9 mouse cellular contexts compared by ENCODE assay signal in genomic region chr10:94037196-94037595, GRCm38 (mm10). TPM values are rescaled to one million over a fixed set of nuclear protein-coding genes. Genes with fewer than 3 reads are reported as not detected.
DNase-seq lines count a peak whose midpoint lies in the region; ATAC-seq and TF ChIP-seq lines count a peak whose summit lies in the region.
"Had no signal": no experiment of that assay in that cellular context is flagged by ENCODE, and none has a peak within 500 bp of the region (broad histone marks: within the 10 kb centered on the region; RNA-seq: fewer than 3 reads in every experiment).

No protein-coding gene starts in this region.

- ATAC-seq in heart, embryonic 14.5 days (ENCODE audit: insufficient number of reproducible peaks, insufficient read depth, low FRiP score, low read depth) = no peak
- ATAC-seq in hindbrain, embryonic 14.5 days (ENCODE audit: low FRiP score) = no peak
- ATAC-seq in midbrain, embryonic 12.5 days (ENCODE audit: low FRiP score, low read depth) = no peak

- H3K27me3 ChIP-seq in heart, embryonic 14.5 days (ENCODE audit: control insufficient read depth, insufficient read depth, low read length) = no peaks in the 10 kb centered on the region
- no peaks in the 10 kb centered on the region for H3K27me3 ChIP-seq in MEL (ENCODE audit: control insufficient read depth in 1 of 2, insufficient read depth in 2 of 2, low read length in 2 of 2)
- H3K27me3 ChIP-seq in hindbrain, embryonic 14.5 days (ENCODE audit: control insufficient read depth, insufficient read depth, low read length) = no peaks in the 10 kb centered on the region
- no peaks in the 10 kb centered on the region for H3K27me3 ChIP-seq in midbrain, embryonic 12.5 days

- peak overlapping the region in 1 of 2 experiments; percentile 97; a peak in 2 of 4 replicates for H3K4me3 ChIP-seq in heart, embryonic 14.5 days (ENCODE audit: control insufficient read depth in 1 of 2, insufficient read depth in 1 of 2, low read depth in 1 of 2, low read length in 2 of 2)
- H3K4me3 ChIP-seq in MEL (ENCODE audit: control insufficient read depth in 1 of 2, insufficient read depth in 1 of 2, low read depth in 2 of 2, low read length in 2 of 2) = peak overlapping the region in 1 of 2 experiments; percentile 88; a peak in 2 of 4 replicates
- H3K4me3 ChIP-seq in hindbrain, embryonic 14.5 days (replicated peaks; ENCODE audit: low read length) = peak overlapping the region; percentile 89
- H3K4me3 ChIP-seq in midbrain, embryonic 12.5 days = no peak overlapping the region

- no peak for TF ChIP-seq RAD21 in MEL (IDR thresholded peaks at IDR 0.05; ENCODE audit: low read depth, low read length)

- H3K27ac ChIP-seq in heart, embryonic 14.5 days (replicated peaks in 1 of 2; ENCODE audit: control insufficient read depth in 1 of 2, insufficient read depth in 1 of 2, low read depth in 2 of 2, low read length in 2 of 2) = no peak overlapping the region
- H3K27ac ChIP-seq in MEL (ENCODE audit: control insufficient read depth, low read depth, low read length) = no peak overlapping the region
- no peak overlapping the region for H3K27ac ChIP-seq in hindbrain, embryonic 14.5 days
- no peak overlapping the region for H3K27ac ChIP-seq in midbrain, embryonic 12.5 days (replicated peaks)

- H3K9me3 ChIP-seq in heart, embryonic 14.5 days (ENCODE audit: control insufficient read depth, low read length) = no peaks in the 10 kb centered on the region
- no peaks in the 10 kb centered on the region for H3K9me3 ChIP-seq in MEL (replicated peaks; ENCODE audit: insufficient read depth, low read length)
- no peaks in the 10 kb centered on the region for H3K9me3 ChIP-seq in hindbrain, embryonic 14.5 days (ENCODE audit: control insufficient read depth, low read length)
- H3K9me3 ChIP-seq in midbrain, embryonic 12.5 days = no peaks in the 10 kb centered on the region

- peaks cover 0 to 16% of the 10 kb centered on the region in 2 experiments; a peak in 3 of 4 replicates for H3K4me1 ChIP-seq in heart, embryonic 14.5 days (ENCODE audit: control insufficient read depth in 2 of 2, insufficient read depth in 2 of 2, low read length in 2 of 2)
- peaks cover 9 to 11% of the 10 kb centered on the region in 2 experiments for H3K4me1 ChIP-seq in MEL (ENCODE audit: control insufficient read depth in 1 of 2, insufficient read depth in 2 of 2, low read length in 2 of 2)
- peaks cover 20% of the 10 kb centered on the region for H3K4me1 ChIP-seq in hindbrain, embryonic 14.5 days (replicated peaks; ENCODE audit: control insufficient read depth, insufficient read depth, low read length)
- peaks cover 24% of the 10 kb centered on the region for H3K4me1 ChIP-seq in midbrain, embryonic 12.5 days

- 59% methylated on average over 9 of the region's 9 CpGs for WGBS in heart, embryonic 14.5 days
- 46% methylated on average over 9 of the region's 9 CpGs for WGBS in hindbrain, embryonic 14.5 days
- 40% methylated on average over 9 of the region's 9 CpGs for WGBS in midbrain, embryonic 12.5 days

- no peak for TF ChIP-seq CTCF in MEL (IDR thresholded peaks at IDR 0.05 in 2 of 3, conservative IDR thresholded peaks at IDR 0.05 in 1 of 3; ENCODE audit: control insufficient read depth in 1 of 3, insufficient read depth in 1 of 3, low read depth in 2 of 3, low read length in 3 of 3, poor library complexity in 1 of 3, severe bottlenecking in 1 of 3)

- H3K4me2 ChIP-seq in heart, embryonic 14.5 days (ENCODE audit: low read length) = peak overlapping the region; percentile 80
- peak overlapping the region; percentile 76 for H3K4me2 ChIP-seq in hindbrain, embryonic 14.5 days (replicated peaks)
- peak overlapping the region; percentile 68 for H3K4me2 ChIP-seq in midbrain, embryonic 12.5 days (replicated peaks)

- no peaks in the 10 kb centered on the region for H3K36me3 ChIP-seq in heart, embryonic 14.5 days (ENCODE audit: control insufficient read depth, insufficient read depth, low read length)
- H3K36me3 ChIP-seq in MEL (ENCODE audit: control insufficient read depth in 1 of 2, insufficient read depth in 2 of 2, low read length in 2 of 2) = peaks cover 0 to 18% of the 10 kb centered on the region in 2 experiments; a peak in 2 of 4 replicates
- no peaks in the 10 kb centered on the region for H3K36me3 ChIP-seq in hindbrain, embryonic 14.5 days (replicated peaks; ENCODE audit: control insufficient read depth, insufficient read depth)
- no peaks in the 10 kb centered on the region for H3K36me3 ChIP-seq in midbrain, embryonic 12.5 days

- H3K79me2 ChIP-seq in MEL (ENCODE audit: control insufficient read depth, insufficient read depth, low read length, poor library complexity) = peaks cover 22% of the 10 kb centered on the region

- H3K9ac ChIP-seq in heart, embryonic 14.5 days (ENCODE audit: low read length) = no peak overlapping the region
- H3K9ac ChIP-seq in MEL (ENCODE audit: control insufficient read depth, low read depth, low read length, poor library complexity, severe bottlenecking) = no peak overlapping the region; the same call in 1 of the 2 replicates
- no peak overlapping the region for H3K9ac ChIP-seq in hindbrain, embryonic 14.5 days
- H3K9ac ChIP-seq in midbrain, embryonic 12.5 days (replicated peaks) = no peak overlapping the region

- no peak for DNase-seq in heart, adult 18-20 months
- DNase-seq in MEL (ENCODE audit: low read depth, low spot score) = peak; percentile 18
- no peak for DNase-seq in hindbrain, embryonic 14.5 days (ENCODE audit: low spot score)
- DNase-seq in cerebellum, postnatal 10 days = no peak
- no peak for DNase-seq in frontal cortex, postnatal 14 days (ENCODE audit: low spot score in 2 of 2)
- DNase-seq in cerebellum, adult 11-12 months = no peak
- DNase-seq: lung, postnatal 4 days had no signal

- TF ChIP-seq POLR2A in MEL (IDR thresholded peaks at IDR 0.05; ENCODE audit: control insufficient read depth in 1 of 2, insufficient read depth in 1 of 2, low read depth in 1 of 2, low read length in 2 of 2, poor library complexity in 1 of 2) = no peak

- no peak for TF ChIP-seq EP300 in MEL (IDR thresholded peaks at IDR 0.05; ENCODE audit: low read depth in 1 of 2, low read length in 2 of 2)

TF ChIP-seq in MEL, 35 proteins besides CTCF, POLR2A, EP300 and RAD21:
- TF ChIP-seq USF1 (IDR thresholded peaks at IDR 0.05; ENCODE audit: low read depth, low read length) (peak; percentile 76), MEF2A (IDR thresholded peaks at IDR 0.05; ENCODE audit: extremely low read depth, insufficient replicate concordance, low read depth, low read length, poor library complexity, severe bottlenecking) (no peak), ZKSCAN1 (IDR thresholded peaks at IDR 0.05; ENCODE audit: low read depth, low read length) (no peak), USF2 (IDR thresholded peaks at IDR 0.05; ENCODE audit: borderline replicate concordance in 1 of 2, insufficient read depth in 1 of 2, low read depth in 1 of 2, low read length in 2 of 2) (0 out of 4 replicates have a peak, but pooled peaks of 1 of the 2 experiments have one; percentile 7)

RNA-seq across cellular contexts. Expression of gene Fgd6, which starts 1.4 kb away (rescaled TPM):
- 2.7 and 3.9 TPM in 2 replicates for polyA plus RNA-seq in heart, embryonic 14.5 days (2014; fragmentation: Nextera tagmentation; extraction: Ambion mirVana)
- total RNA-seq in heart, adult 18-20 months (2021) = 1 to 10 TPM; 5.1 to 5.6 TPM
- 1.2 and 1.4 TPM in 2 replicates for total RNA-seq in MEL (2012; rRNA removed)
- 1 to 10 TPM in 1 of 2 experiments, not detected in 1; 2.8 TPM for polyA plus RNA-seq in MEL (2012; ENCODE audit: insufficient read depth in 1 of 2, insufficient read length in 2 of 2, low read depth in 1 of 2, low replicate concordance in 2 of 2, missing spikeins in 1 of 2)
- polyA plus RNA-seq in hindbrain, embryonic 14.5 days (2014; fragmentation: Nextera tagmentation; extraction: Ambion mirVana) = 3.2 and 3.6 TPM in 2 replicates
- 4.8 and 4.9 TPM in 2 replicates for polyA plus RNA-seq in midbrain, embryonic 12.5 days (2016; fragmentation: Nextera tagmentation; extraction: Ambion mirVana)

RNA-seq across cellular contexts. Expression of gene Vezt, which starts 1.6 kb away (rescaled TPM):
- polyA plus RNA-seq in heart, embryonic 14.5 days (2014; fragmentation: Nextera tagmentation; extraction: Ambion mirVana) = 22.5 and 25.7 TPM in 2 replicates
- 10 to 100 TPM; 36.9 to 37.7 TPM for total RNA-seq in heart, adult 18-20 months (2021)
- 9.5 and 12.6 TPM in 2 replicates for total RNA-seq in MEL (2012; rRNA removed)
- 10 to 100 TPM in 1 of 2 experiments, not detected in 1; 13.5 TPM for polyA plus RNA-seq in MEL (2012; ENCODE audit: insufficient read depth in 1 of 2, insufficient read length in 2 of 2, low read depth in 1 of 2, low replicate concordance in 2 of 2, missing spikeins in 1 of 2)
- polyA plus RNA-seq in hindbrain, embryonic 14.5 days (2014; fragmentation: Nextera tagmentation; extraction: Ambion mirVana) = 56.5 and 62.5 TPM in 2 replicates
- 55.2 and 58.8 TPM in 2 replicates for polyA plus RNA-seq in midbrain, embryonic 12.5 days (2016; fragmentation: Nextera tagmentation; extraction: Ambion mirVana)
